Mouse (Mus musculus) liver, adult 10 weeks (tissue): ENCODE measurements around the gene Slc30a1. TPM values are rescaled to one million over a fixed set of nuclear protein-coding genes. Genes with fewer than 3 reads are reported as not detected.

Experiments used
- polyA plus RNA-seq: library from polyadenylated mRNA; stranded (reverse); fragments of 350-450 nt; fragmentation: Illumina TruSeq; extraction: RNeasy Lipid Tissue Mini Kit (QIAGEN cat#74804); gene quantifications from one replicate; pipeline ENCODE4 v1.2.3, GENCODE M21; 2014; ENCODE audit warnings: low read depth, low replicate concordance

Slc30a1 gene
- polyA plus RNA-seq: 25.1 TPM

DNA sequence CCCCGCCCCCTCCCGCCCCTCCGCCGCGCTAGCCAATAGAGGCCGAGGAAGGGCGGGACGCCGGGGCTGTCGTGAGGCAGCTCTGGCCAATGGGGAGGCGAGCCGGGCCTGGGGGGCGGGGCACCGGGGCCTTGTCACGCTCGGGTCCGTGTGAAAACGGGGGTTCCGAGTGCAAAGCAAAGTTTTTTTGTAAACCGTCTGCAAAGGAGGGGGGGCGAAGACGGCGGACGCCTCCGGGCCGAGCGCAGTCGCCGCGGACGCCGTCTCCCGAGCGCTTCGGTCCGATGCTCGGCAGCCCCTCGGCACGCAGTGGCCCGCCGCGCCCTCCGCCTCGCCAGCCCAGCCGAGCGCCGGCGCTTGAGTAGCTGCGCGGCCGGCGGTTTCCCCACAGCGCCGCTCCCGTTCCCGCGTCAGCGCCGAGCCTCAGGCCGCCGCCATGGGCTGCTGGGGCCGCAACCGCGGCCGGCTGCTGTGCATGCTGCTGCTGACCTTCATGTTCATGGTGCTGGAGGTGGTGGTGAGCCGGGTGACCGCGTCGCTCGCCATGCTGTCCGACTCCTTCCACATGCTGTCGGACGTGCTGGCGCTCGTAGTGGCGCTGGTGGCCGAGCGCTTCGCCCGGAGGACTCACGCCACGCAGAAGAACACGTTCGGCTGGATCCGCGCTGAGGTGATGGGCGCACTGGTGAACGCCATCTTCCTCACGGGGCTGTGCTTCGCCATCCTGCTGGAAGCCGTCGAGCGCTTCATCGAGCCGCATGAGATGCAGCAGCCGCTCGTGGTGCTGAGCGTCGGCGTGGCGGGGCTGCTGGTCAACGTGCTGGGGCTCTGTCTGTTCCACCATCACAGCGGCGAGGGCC lies at the start of gene Slc30a1:
Gene Slc30a1 (plus strand): TSS at position 197 of the 860 bp plus-strand sequence.

Other genes with a start within 250 kb of the Slc30a1 start
- 117 TPM for gene Lpgat1, start 188.9 kb upstream of the Slc30a1 start, polyA plus RNA-seq
- gene Nek2, start 85.3 kb upstream of the Slc30a1 start, polyA plus RNA-seq: 0.29 TPM
- not detected for gene Rd3, start 70.6 kb downstream of the Slc30a1 start, polyA plus RNA-seq
- gene Traf5, start 185.8 kb downstream of the Slc30a1 start, polyA plus RNA-seq: 1.8 TPM
- 10.6 TPM for gene Rcor3, start 231.3 kb downstream of the Slc30a1 start, polyA plus RNA-seq